Mouse (Mus musculus) telencephalon, adult 2 months (tissue): ENCODE measurements around the gene Alpl.

Experiments
- DNase-seq: peaks from one replicate; pipeline ENCODE4 v3.0.0-alpha.2; 2011; ENCODE audit warnings: low read depth, low spot score

The Alpl gene

GRCm38 (mm10) chr4:137737760-137738159 is 58.4 kb downstream of the Alpl start:
- no peak for DNase-seq

GRCm38 (mm10) chr4:137736220-137736701 is 59.9 kb downstream of the Alpl start:
- DNase-seq: no peak

- no peak for DNase-seq
Observed at GRCm38 (mm10) chr4:137733459-137733858, 62.7 kb downstream of the Alpl start.

GRCm38 (mm10) chr4:137732962-137733361 is 63.2 kb downstream of the Alpl start:
- no peak for DNase-seq

- DNase-seq: no peak
Observed at GRCm38 (mm10) chr4:137732361-137732760, 63.8 kb downstream of the Alpl start.

- no peak for DNase-seq
Observed at GRCm38 (mm10) chr4:137731891-137732290, 64.3 kb downstream of the Alpl start.

- no peak for DNase-seq
Observed at GRCm38 (mm10) chr4:137730757-137731156, 65.4 kb downstream of the Alpl start.

GRCm38 (mm10) chr4:137730134-137730533 is 66.0 kb downstream of the Alpl start:
- peak; percentile 55 for DNase-seq

GRCm38 (mm10) chr4:137729155-137729855 is 66.9 kb downstream of the Alpl start:
- DNase-seq: no peak

- no peak for DNase-seq
Observed at GRCm38 (mm10) chr4:137728399-137729154, 67.6 kb downstream of the Alpl start.

GRCm38 (mm10) chr4:137727506-137728187 is 68.5 kb downstream of the Alpl start:
- no peak for DNase-seq

- no peak for DNase-seq
Observed at GRCm38 (mm10) chr4:137726739-137727505, 69.3 kb downstream of the Alpl start.

GRCm38 (mm10) chr4:137725541-137726145 is 70.5 kb downstream of the Alpl start:
- DNase-seq: no peak

GRCm38 (mm10) chr4:137724766-137725165 is 71.4 kb downstream of the Alpl start:
- DNase-seq: no peak

GRCm38 (mm10) chr4:137724212-137724611 is 72.0 kb downstream of the Alpl start:
- no peak for DNase-seq

- no peak for DNase-seq
Observed at GRCm38 (mm10) chr4:137723527-137723926, 72.7 kb downstream of the Alpl start.

GRCm38 (mm10) chr4:137722692-137723427 is 73.3 kb downstream of the Alpl start:
- DNase-seq: peak; percentile 63

GRCm38 (mm10) chr4:137722230-137722629 is 74.0 kb downstream of the Alpl start:
- DNase-seq: no peak

GRCm38 (mm10) chr4:137721563-137721962 is 74.6 kb downstream of the Alpl start:
- no peak for DNase-seq

- no peak for DNase-seq
Observed at GRCm38 (mm10) chr4:137719378-137720077, 76.7 kb downstream of the Alpl start.
